Mouse (Mus musculus): ENCODE results near the gene Rhbdl3.

GRCm38 (mm10) chr11:80396617-80397016 lies 95.9 kb downstream of the Rhbdl3 start:
- TF ChIP-seq MAFK (IDR thresholded peaks at IDR 0.05; ENCODE audit: insufficient read depth, low read depth, low read length), result no peak
- no peak for TF ChIP-seq ZNF384 (IDR thresholded peaks at IDR 0.05; ENCODE audit: low read depth, low read length)
